Mouse (Mus musculus): ENCODE results near the gene Slc9a1.

- TF ChIP-seq CTCF (conservative IDR thresholded peaks at IDR 0.05; ENCODE audit: insufficient read depth, insufficient read length, low read depth, low read length): no peak
- TF ChIP-seq POLR2A (IDR thresholded peaks at IDR 0.05; ENCODE audit: low read depth, low read length): no peak
Observed at GRCm38 (mm10) chr4:133413617-133414016, 44.1 kb downstream of the Slc9a1 start.
